Mouse (Mus musculus) gastrocnemius, postnatal 36 days (tissue): ENCODE data around the gene Adgre1. TPM values are rescaled to one million over a fixed set of nuclear protein-coding genes. Genes with fewer than 3 reads are reported as not detected.

Source experiments
- DNase-seq, 2 experiments: peaks; one replicate each; pipeline ENCODE4 v3.0.0; 2022
- intact Hi-C: fragments of 180-260 bp; cut with DNase I; formaldehyde crosslinking; loops from one replicate; pipeline ENCODE4 v1.15.1; 2025
- total RNA-seq, 2 experiments: library from RNA; stranded (reverse); gene quantifications; 2 replicates each; pipeline ENCODE4 v1.2.3; 2021

Adgre1 gene
- total RNA-seq, 2 experiments from 2014 or later, result 2.8 TPM

GRCm38 (mm10) chr17:57359485-57360241 lies 1.2 kb downstream of the Adgre1 start:
- intact Hi-C loops, result no loop called here
- no peak for DNase-seq

Other genes starting within 250 kb of the Adgre1 start
- not detected for gene Cd70, start 208.9 kb upstream of the Adgre1 start, total RNA-seq
- under 1 TPM in 1 of 2 experiments, not detected in 1; 0.18 TPM for gene Tnfsf14, start 164.5 kb upstream of the Adgre1 start, total RNA-seq
- gene C3, start 130.6 kb upstream of the Adgre1 start, total RNA-seq, result 10 to 100 TPM; 11.8 TPM
- gene Gpr108, start 110.2 kb upstream of the Adgre1 start, total RNA-seq, result 10 to 100 TPM; 20.5 to 22.6 TPM
- gene Trip10, start 109.2 kb upstream of the Adgre1 start, total RNA-seq, result 100 to 1,000 TPM; 142 to 152 TPM
- gene Vav1, start 79.6 kb upstream of the Adgre1 start, total RNA-seq, result 1 to 10 TPM in 1 of 2 experiments, under 1 TPM in 1; 0.54 to 1.4 TPM
- gene Vmn2r120, start 186.8 kb downstream of the Adgre1 start, total RNA-seq, result not detected